Mouse (Mus musculus): Measurements from ENCODE around the gene Rmnd1. TPM values are rescaled to one million over a fixed set of nuclear protein-coding genes. Genes with fewer than 3 reads are reported as not detected.

The Rmnd1 gene
- polyA plus RNA-seq, 1 experiment from 2014 or later, result 53.6 TPM

Other genes starting within 250 kb of the Rmnd1 start
- gene Akap12, start 166.0 kb downstream of the Rmnd1 start, polyA plus RNA-seq (2015; fragmentation: Nextera tagmentation; extraction: Ambion mirVana), result 25.7 and 28.1 TPM in 2 replicates
- 17.9 and 19.3 TPM in 2 replicates for gene Zbtb2, start 44.3 kb downstream of the Rmnd1 start, polyA plus RNA-seq (2015; fragmentation: Nextera tagmentation; extraction: Ambion mirVana)
- gene Armt1, start 79 bp upstream of the Rmnd1 start, polyA plus RNA-seq (2015; fragmentation: Nextera tagmentation; extraction: Ambion mirVana), result 12.8 and 14.1 TPM in 2 replicates
- 0.14 and 0.27 TPM in 2 replicates for gene Ccdc170, start 50.1 kb upstream of the Rmnd1 start, polyA plus RNA-seq (2015; fragmentation: Nextera tagmentation; extraction: Ambion mirVana)
- 0.22 and 0.24 TPM in 2 replicates for gene Esr1, start 179.2 kb upstream of the Rmnd1 start, polyA plus RNA-seq (2015; fragmentation: Nextera tagmentation; extraction: Ambion mirVana)

All from forebrain, embryonic 16.5 days (tissue).